Mouse (Mus musculus) kidney, adult 2 months (tissue): ENCODE results near the gene Chtf18.

Experiments used
- CTCF ChIP-seq: fragments of 200-500 bp; conservative IDR thresholded peaks from 2 replicates; pipeline ENCODE4 v1.5.1; 2011; ENCODE audit warnings: low read depth, mild to moderate bottlenecking, control low read depth, low read length, moderate library complexity, mixed read lengths; ENCODE audit not compliant: insufficient read depth, insufficient read length
- POLR2A ChIP-seq: fragments of 200-500 bp; IDR thresholded peaks from one replicate; pipeline ENCODE4 v1.6.1; 2011; ENCODE audit warnings: low read depth, low read length, control low read depth

GRCm38 (mm10) chr17:25743831-25744230, 16.6 kb upstream of the Chtf18 start:
- TF ChIP-seq CTCF (no peak), POLR2A (no peak)
